Mouse (Mus musculus): ENCODE measurements around the gene Psd.

The Psd gene

GRCm38 (mm10) chr19:46304908-46305333 is 22.0 kb downstream of the Psd start:
- no peak for DNase-seq

GRCm38 (mm10) chr19:46304216-46304841 is 22.6 kb downstream of the Psd start, which contains the start of gene Nfkb2:
Gene Nfkb2, plus strand, starts transcription at chr19:46304320.
- DNase-seq: peak; percentile 95

GRCm38 (mm10) chr19:46303251-46304215 is 23.4 kb downstream of the Psd start:
- no peak for DNase-seq

GRCm38 (mm10) chr19:46302551-46302950 is 24.4 kb downstream of the Psd start:
- no peak for DNase-seq

- DNase-seq: no peak
These were observed 26.5 kb downstream of the Psd start for GRCm38 (mm10) chr19:46300294-46301045.

- no peak for DNase-seq
These were observed 30.0 kb downstream of the Psd start for GRCm38 (mm10) chr19:46296938-46297337.

- DNase-seq: no peak
These were observed 36.3 kb downstream of the Psd start for GRCm38 (mm10) chr19:46290535-46291105.

- no peak for DNase-seq
These were observed 39.4 kb downstream of the Psd start for GRCm38 (mm10) chr19:46287566-46287965.

GRCm38 (mm10) chr19:46286926-46287325 is 40.0 kb downstream of the Psd start:
- no peak for DNase-seq

- DNase-seq: no peak
These were observed 40.9 kb downstream of the Psd start for GRCm38 (mm10) chr19:46286047-46286446.

- DNase-seq: no peak
These were observed 41.3 kb downstream of the Psd start for GRCm38 (mm10) chr19:46285631-46286030.

GRCm38 (mm10) chr19:46284686-46285085 is 42.3 kb downstream of the Psd start:
- DNase-seq: no peak

GRCm38 (mm10) chr19:46282081-46282849 is 44.7 kb downstream of the Psd start:
- no peak for DNase-seq

- DNase-seq: peak; percentile 17
These were observed 51.6 kb downstream of the Psd start for GRCm38 (mm10) chr19:46275307-46275706.

GRCm38 (mm10) chr19:46264762-46265161 is 62.2 kb downstream of the Psd start:
- DNase-seq: no peak
